In genomic region chr13:78195601-78196115, GRCm38 (mm10) we compare ENCODE assay signal across 9 mouse cellular contexts. TPM values are rescaled to one million over a fixed set of nuclear protein-coding genes. Genes with fewer than 3 reads are reported as not detected.
DNase-seq lines count a peak whose midpoint lies in the region; ATAC-seq and TF ChIP-seq lines count a peak whose summit lies in the region.
"Had no signal": no experiment of that assay in that cellular context is flagged by ENCODE, and none has a peak within 500 bp of the region (broad histone marks: within the 10 kb centered on the region; RNA-seq: fewer than 3 reads in every experiment).

No protein-coding gene starts in this region.

- DNase-seq in adrenal gland, adult 2 months: peak; percentile 60
- no peak for DNase-seq in adrenal gland, adult 18-20 months (ENCODE audit: low spot score in 2 of 2)
- no peak for DNase-seq in lung, embryonic 14.5 days
- no peak for DNase-seq in lung, postnatal 14 days
- no peak for DNase-seq in cerebellum, postnatal 25 days
- no peak for DNase-seq in left cerebral cortex, postnatal 10 days (ENCODE audit: extremely low spot score in 1 of 2, low spot score in 2 of 2)
- DNase-seq: layer of hippocampus, adult 9-11 months had no signal

- 15% methylated on average over 13 of the region's 13 CpGs for WGBS in lung, embryonic 14.5 days
- WGBS in intestine, embryonic 15.5 days: 33% methylated on average over 13 of the region's 13 CpGs
- 8% methylated on average over 13 of the region's 13 CpGs for WGBS in stomach, embryonic 14.5 days

- H3K4me1 ChIP-seq in lung, embryonic 14.5 days (ENCODE audit: insufficient read depth): peaks cover 5% of the 10 kb centered on the region
- H3K4me1 ChIP-seq in intestine, embryonic 15.5 days (replicated peaks): peaks cover 10% of the 10 kb centered on the region
- peaks cover 4% of the 10 kb centered on the region; the same call in 1 of the 2 replicates for H3K4me1 ChIP-seq in stomach, embryonic 14.5 days (ENCODE audit: control insufficient read depth, insufficient read depth, low read length)

- H3K27ac ChIP-seq in lung, embryonic 14.5 days (ENCODE audit: low read depth): peak overlapping the region; percentile 10; the same call in 1 of the 2 replicates
- no peak overlapping the region for H3K27ac ChIP-seq in intestine, embryonic 15.5 days
- peak overlapping the region; percentile 74; the same call in 1 of the 2 replicates for H3K27ac ChIP-seq in stomach, embryonic 14.5 days (ENCODE audit: low read length)

- peaks cover 7% of the 10 kb centered on the region; the same call in 1 of the 2 replicates for H3K36me3 ChIP-seq in lung, embryonic 14.5 days (ENCODE audit: insufficient read depth)
- no peaks in the 10 kb centered on the region for H3K36me3 ChIP-seq in intestine, embryonic 15.5 days
- H3K36me3 ChIP-seq in stomach, embryonic 14.5 days (ENCODE audit: control insufficient read depth, insufficient read depth, low read length): peaks cover 8% of the 10 kb centered on the region; the same call in 1 of the 2 replicates

- intact Hi-C loops in left cerebral cortex, postnatal 10 days (cut with DNase I): loop anchor here (5.0 kb wide), 1 partner anchor 1148 kb away; no protein-coding TSS in a partner anchor

- peak overlapping the region; percentile 70 for H3K4me2 ChIP-seq in lung, embryonic 14.5 days
- peak overlapping the region; percentile 62 for H3K4me2 ChIP-seq in intestine, embryonic 15.5 days (replicated peaks)
- peak overlapping the region; percentile 60 for H3K4me2 ChIP-seq in stomach, embryonic 14.5 days (replicated peaks; ENCODE audit: low read depth, low read length)

- TF ChIP-seq CTCF in lung, embryonic 14.5 days (IDR thresholded peaks at IDR 0.05; ENCODE audit: low read depth): no peak

- H3K27me3 ChIP-seq in lung, embryonic 14.5 days (ENCODE audit: insufficient read depth, low read length): peaks cover 30% of the 10 kb centered on the region
- peaks cover 37% of the 10 kb centered on the region for H3K27me3 ChIP-seq in intestine, embryonic 15.5 days (replicated peaks)
- no peaks in the 10 kb centered on the region for H3K27me3 ChIP-seq in stomach, embryonic 14.5 days (ENCODE audit: control insufficient read depth, insufficient read depth, low read length)

- peak overlapping the region; percentile 37 for H3K4me3 ChIP-seq in lung, embryonic 14.5 days (ENCODE audit: low read depth, low read length)
- H3K4me3 ChIP-seq in intestine, embryonic 15.5 days (replicated peaks): peak overlapping the region; percentile 29; the same call in 1 of the 2 replicates
- H3K4me3 ChIP-seq in stomach, embryonic 14.5 days (ENCODE audit: low read depth, low read length): peak overlapping the region; percentile 81

- H3K9ac ChIP-seq in lung, embryonic 14.5 days: peak overlapping the region; percentile 50; the same call in 1 of the 2 replicates
- H3K9ac ChIP-seq in intestine, embryonic 15.5 days: no peak overlapping the region
- H3K9ac ChIP-seq in stomach, embryonic 14.5 days (replicated peaks; ENCODE audit: low read depth, low read length): peak overlapping the region; percentile 80

- no peaks in the 10 kb centered on the region for H3K9me3 ChIP-seq in lung, embryonic 14.5 days (ENCODE audit: low read depth, low read length)
- H3K9me3 ChIP-seq in intestine, embryonic 15.5 days: no peaks in the 10 kb centered on the region
- no peaks in the 10 kb centered on the region for H3K9me3 ChIP-seq in stomach, embryonic 14.5 days (ENCODE audit: control insufficient read depth, low read depth, low read length)

- no peak for ATAC-seq in lung, embryonic 14.5 days (ENCODE audit: insufficient read depth)
- ATAC-seq in intestine, embryonic 15.5 days: no peak
- ATAC-seq in stomach, embryonic 14.5 days (ENCODE audit: insufficient number of reproducible peaks, insufficient read depth, low FRiP score, low read depth): no peak

RNA-seq across cellular contexts. Expression of gene Nr2f1, which starts 3.9 kb away (rescaled TPM):
- 10 to 100 TPM; 18.2 to 22.7 TPM for total RNA-seq in adrenal gland, adult 2 months (2021)
- 97.9 and 105 TPM in 2 replicates for polyA plus RNA-seq in adrenal gland, adult 2 months (2012; rRNA removed)
- total RNA-seq in adrenal gland, adult 18-20 months (2021): 10 to 100 TPM; 21.5 to 24.1 TPM
- 6.8 and 9.5 TPM in 2 replicates for polyA plus RNA-seq in lung, embryonic 14.5 days (2014; fragmentation: Nextera tagmentation; extraction: Ambion mirVana)
- polyA plus RNA-seq in intestine, embryonic 15.5 days (2015; fragmentation: Nextera tagmentation; extraction: Ambion mirVana): 1.9 and 2.6 TPM in 2 replicates
- 30.1 and 31.4 TPM in 2 replicates for polyA plus RNA-seq in stomach, embryonic 14.5 days (2014; fragmentation: Nextera tagmentation; extraction: Ambion mirVana)
- 100 to 1,000 TPM; 146 to 153 TPM for total RNA-seq in left cerebral cortex, postnatal 10 days (2021)

Comparison
In these comparisons a context has a peak if more than half of its experiments do, and no peak if none do; other contexts are left out.
1. H3K4me3 ChIP-seq: peak in every context shown above with its lines; median percentile 81 in stomach, embryonic 14.5 days; 37 in lung, embryonic 14.5 days; 29 in intestine, embryonic 15.5 days.